Mouse (Mus musculus) cortical plate, adult 2 months (tissue): ENCODE results near the gene Lsm10. TPM values are rescaled to one million over a fixed set of nuclear protein-coding genes. Genes with fewer than 3 reads are reported as not detected.
"Not testable (repeated sequence)": the region's sequence is repeated elsewhere in the genome, so short reads cannot be mapped to it uniquely, and the experiment has no call there.

ENCODE experiments used
- H3K27ac ChIP-seq: fragments of 200-500 bp; 2 replicates; pipeline ENCODE4 v1.5.1; 2012; ENCODE audit warnings: low read length, control low read depth, inconsistent platforms; ENCODE audit not compliant: insufficient read depth
- H3K4me1 ChIP-seq: fragments of 200-500 bp; 2 replicates; pipeline ENCODE4 v1.6.1; 2011; ENCODE audit warnings: low read length; ENCODE audit not compliant: control insufficient read depth, insufficient read depth
- H3K4me3 ChIP-seq: fragments of 200-500 bp; 2 replicates; pipeline ENCODE4 v1.5.1; 2011; ENCODE audit warnings: mild to moderate bottlenecking, low read length, control low read depth; ENCODE audit not compliant: insufficient read depth
- CTCF ChIP-seq: fragments of 200-500 bp; IDR thresholded peaks from 2 replicates; pipeline ENCODE4 v1.5.1; 2011; ENCODE audit warnings: mild to moderate bottlenecking, control low read depth, low read length; ENCODE audit not compliant: insufficient read depth; ENCODE audit errors: extremely low read depth
- POLR2A ChIP-seq: fragments of 200-500 bp; IDR thresholded peaks from 2 replicates; pipeline ENCODE4 v1.6.1; 2011; ENCODE audit warnings: mild to moderate bottlenecking, low read length, control low read depth; ENCODE audit not compliant: insufficient read depth; ENCODE audit errors: extremely low read depth
- polyA plus RNA-seq: library from polyadenylated mRNA; depleted of rRNA; stranded (reverse); fragments of >200 nt; gene quantifications from 2 replicates; pipeline ENCODE4 v1.2.3, GENCODE M21; 2012

The Lsm10 gene
- polyA plus RNA-seq, 1 experiment = 25.5 TPM

GRCm38 (mm10) chr4:126091873-126092272 is 4.5 kb upstream of the Lsm10 start:
- no peak for TF ChIP-seq CTCF
- TF ChIP-seq POLR2A = no peak
- no peaks in the 10 kb centered on the region; the same call in 1 of the 2 replicates for H3K4me1 ChIP-seq
- H3K4me3 ChIP-seq = no peak overlapping the region
- H3K27ac ChIP-seq = no peak overlapping the region

- not testable (repeated sequence) for H3K4me1 ChIP-seq, H3K4me3 ChIP-seq, H3K27ac ChIP-seq
These were observed 597 bp upstream of the Lsm10 start for GRCm38 (mm10) chr4:126095622-126096430.

GRCm38 (mm10) chr4:126097711-126098253 is 1.4 kb downstream of the Lsm10 start:
- TF ChIP-seq CTCF (no peak), POLR2A (no peak)
- no peak overlapping the region for H3K27ac ChIP-seq
- no peak overlapping the region for H3K4me3 ChIP-seq
- H3K4me1 ChIP-seq = no peaks in the 10 kb centered on the region; the same call in 1 of the 2 replicates

GRCm38 (mm10) chr4:126099365-126099764 is 2.9 kb downstream of the Lsm10 start:
- H3K4me3 ChIP-seq = no peak overlapping the region
- no peaks in the 10 kb centered on the region; the same call in 1 of the 2 replicates for H3K4me1 ChIP-seq
- no peak overlapping the region for H3K27ac ChIP-seq
- TF ChIP-seq POLR2A (no peak), CTCF (no peak)

- H3K4me1 ChIP-seq = peaks cover 2% of the 10 kb centered on the region; the same call in 1 of the 2 replicates
- H3K27ac ChIP-seq = no peak overlapping the region
- no peak for TF ChIP-seq CTCF
- no peak for TF ChIP-seq POLR2A
- no peak overlapping the region for H3K4me3 ChIP-seq
These were observed 4.3 kb downstream of the Lsm10 start for GRCm38 (mm10) chr4:126100764-126101163.

GRCm38 (mm10) chr4:126102061-126102841 is 5.8 kb downstream of the Lsm10 start:
- Histone ChIP-seq H3K27ac (peak overlapping the region; percentile 65), H3K4me1 (peaks cover 4% of the 10 kb centered on the region)
- no peak for TF ChIP-seq CTCF
- no peak for TF ChIP-seq POLR2A

GRCm38 (mm10) chr4:126103057-126103581 is 6.7 kb downstream of the Lsm10 start:
- TF ChIP-seq POLR2A (peak; percentile 14; the same call in 1 of the 2 replicates), CTCF (no peak)
- Histone ChIP-seq H3K4me1 (peaks cover 5% of the 10 kb centered on the region), H3K27ac (peak overlapping the region; percentile 65), H3K4me3 (peak overlapping the region; percentile 91)

More at GRCm38 (mm10) chr4:126102061-126102841, 5.8 kb downstream of the Lsm10 start:
- no peak overlapping the region for H3K4me3 ChIP-seq

GRCm38 (mm10) chr4:126103590-126104068 is 7.2 kb downstream of the Lsm10 start, which contains the start of gene Stk40:
Stk40 (plus strand) TSS chr4:126103957.
- Histone ChIP-seq H3K27ac (peak within 1 kb of the TSS; percentile 65), H3K4me1 (peaks cover 7% of the 10 kb centered on the region), H3K4me3 (peak within 1 kb of the TSS; percentile 91)
- TF ChIP-seq CTCF (peak; percentile 52), POLR2A (peak; percentile 84)

GRCm38 (mm10) chr4:126104261-126105075 is 8.0 kb downstream of the Lsm10 start:
- TF ChIP-seq POLR2A (no peak), CTCF (no peak)
- Histone ChIP-seq H3K4me3 (peak overlapping the region; percentile 91), H3K4me1 (peaks cover 10% of the 10 kb centered on the region), H3K27ac (0 out of 2 replicates have a peak overlapping the region, but pooled peaks have one; percentile 15)
